Mouse (Mus musculus) bone marrow macrophage, adult 2 months (primary cell): ENCODE measurements around the gene 4931414P19Rik. TPM values are rescaled to one million over a fixed set of nuclear protein-coding genes. Genes with fewer than 3 reads are reported as not detected.
A peak's percentile ranks its signal among the peaks of the same experiment; 100 is the strongest.

Experiments
- H3K27ac ChIP-seq: 2 replicates; pipeline ENCODE4 v1.5.1; 2012; ENCODE audit warnings: low read depth, low read length; ENCODE audit not compliant: insufficient read depth
- H3K4me1 ChIP-seq: 2 replicates; pipeline ENCODE4 v1.6.1; 2012; ENCODE audit warnings: low read length; ENCODE audit not compliant: control insufficient read depth, insufficient read depth
- H3K4me3 ChIP-seq: 2 replicates; pipeline ENCODE4 v1.5.1; 2012; ENCODE audit warnings: mild to moderate bottlenecking, low read length, moderate library complexity; ENCODE audit not compliant: insufficient read depth
- CTCF ChIP-seq: IDR thresholded peaks from 2 replicates; pipeline ENCODE4 v1.5.1; 2012; ENCODE audit warnings: low read depth, mild to moderate bottlenecking, low read length, moderate library complexity
- POLR2A ChIP-seq: IDR thresholded peaks from 2 replicates; pipeline ENCODE4 v1.6.1; 2012; ENCODE audit warnings: mild to moderate bottlenecking, low read depth, low read length, borderline replicate concordance
- polyA plus RNA-seq: library from polyadenylated mRNA; stranded (reverse); fragments of >200 nt; gene quantifications from 2 replicates; pipeline ENCODE4 v1.2.4, GENCODE M21; 2012; ENCODE audit not compliant: missing spikeins, insufficient read depth, insufficient read length

The 4931414P19Rik gene
- polyA plus RNA-seq, 1 experiment: 4.1 TPM

GRCm38 (mm10) chr14:54557330-54557729 lies 48.5 kb downstream of the 4931414P19Rik start:
- TF ChIP-seq CTCF: no peak
- TF ChIP-seq POLR2A: no peak
- H3K4me1 ChIP-seq: peaks cover 5% of the 10 kb centered on the region
- no peak overlapping the region for H3K4me3 ChIP-seq
- no peak overlapping the region for H3K27ac ChIP-seq

GRCm38 (mm10) chr14:54553975-54554769 lies 51.6 kb downstream of the 4931414P19Rik start, which contains the start of gene Haus4:
TSS of gene Haus4 (minus strand) at chr14:54554616.
- H3K4me3 ChIP-seq: peak within 1 kb of the TSS; percentile 96
- TF ChIP-seq CTCF (no peak), POLR2A (no peak; the same call in none of the 2 replicates)
- peaks cover 5% of the 10 kb centered on the region for H3K4me1 ChIP-seq
- H3K27ac ChIP-seq: peak within 1 kb of the TSS; percentile 95

- Histone ChIP-seq H3K27ac (peak overlapping the region; percentile 82), H3K4me3 (peak overlapping the region; percentile 96), H3K4me1 (peaks cover 5% of the 10 kb centered on the region)
- TF ChIP-seq POLR2A (no peak), CTCF (no peak)
Measured at GRCm38 (mm10) chr14:54553454-54553974, 52.3 kb downstream of the 4931414P19Rik start.

GRCm38 (mm10) chr14:54544703-54545102 lies 61.1 kb downstream of the 4931414P19Rik start:
- no peak for TF ChIP-seq CTCF
- TF ChIP-seq POLR2A: no peak
- Histone ChIP-seq H3K4me1 (no peaks in the 10 kb centered on the region), H3K4me3 (no peak overlapping the region), H3K27ac (no peak overlapping the region)

- H3K4me1 ChIP-seq: no peaks in the 10 kb centered on the region
- H3K27ac ChIP-seq: no peak overlapping the region
- no peak overlapping the region for H3K4me3 ChIP-seq
- TF ChIP-seq POLR2A (no peak), CTCF (no peak)
Measured at GRCm38 (mm10) chr14:54540771-54541170, 65.0 kb downstream of the 4931414P19Rik start.

GRCm38 (mm10) chr14:54538580-54538979 lies 67.2 kb downstream of the 4931414P19Rik start:
- TF ChIP-seq POLR2A: no peak
- no peak for TF ChIP-seq CTCF
- Histone ChIP-seq H3K27ac (no peak overlapping the region), H3K4me1 (no peaks in the 10 kb centered on the region), H3K4me3 (no peak overlapping the region)

Other genes with a start within 250 kb of the 4931414P19Rik start
- 84.0 and 93.1 TPM in 2 replicates for gene Oxa1l, start 245.2 kb downstream of the 4931414P19Rik start, polyA plus RNA-seq
- gene Slc7a7, start 188.2 kb downstream of the 4931414P19Rik start, polyA plus RNA-seq: 30.9 and 32.7 TPM in 2 replicates
- 88.5 and 89.7 TPM in 2 replicates for gene Mrpl52, start 179.1 kb downstream of the 4931414P19Rik start, polyA plus RNA-seq
- 20.2 and 24.9 TPM in 2 replicates for gene Mmp14, start 174.4 kb downstream of the 4931414P19Rik start, polyA plus RNA-seq
- 64.2 and 81.2 TPM in 2 replicates for gene Lrp10, start 141.9 kb downstream of the 4931414P19Rik start, polyA plus RNA-seq
- not detected in 2 replicates for gene Rem2, start 129.9 kb downstream of the 4931414P19Rik start, polyA plus RNA-seq
- 14.7 and 16.1 TPM in 2 replicates for gene Prmt5, start 88.5 kb downstream of the 4931414P19Rik start, polyA plus RNA-seq
- gene Haus4, start 51.4 kb downstream of the 4931414P19Rik start, polyA plus RNA-seq: 29.3 and 31.9 TPM in 2 replicates
- gene Ajuba, start 28.4 kb downstream of the 4931414P19Rik start, polyA plus RNA-seq: 0.84 and 0.91 TPM in 2 replicates
- 99.1 and 108 TPM in 2 replicates for gene Psmb5, start 12.0 kb upstream of the 4931414P19Rik start, polyA plus RNA-seq
- not detected in 2 replicates for gene Psmb11, start 15.4 kb upstream of the 4931414P19Rik start, polyA plus RNA-seq
- not detected in 2 replicates for gene Gm17606, start 35.0 kb upstream of the 4931414P19Rik start, polyA plus RNA-seq
- 0.48 and 0.71 TPM in 2 replicates for gene Cdh24, start 35.4 kb upstream of the 4931414P19Rik start, polyA plus RNA-seq
- 30.2 and 32.8 TPM in 2 replicates for gene 1700123O20Rik, start 80.2 kb upstream of the 4931414P19Rik start, polyA plus RNA-seq
- gene Acin1, start 80.9 kb upstream of the 4931414P19Rik start, polyA plus RNA-seq: 226 and 268 TPM in 2 replicates
- not detected in 2 replicates for gene Gm29776, start 92.8 kb upstream of the 4931414P19Rik start, polyA plus RNA-seq
- 0.87 and 0.90 TPM in 2 replicates for gene Cebpe, start 106.2 kb upstream of the 4931414P19Rik start, polyA plus RNA-seq
- gene Slc7a8, start 176.0 kb upstream of the 4931414P19Rik start, polyA plus RNA-seq: 35.7 and 42.6 TPM in 2 replicates
- gene Rnf212b, start 208.1 kb upstream of the 4931414P19Rik start, polyA plus RNA-seq: not detected in 2 replicates